Mouse (Mus musculus) ES-E14 (cell line): ENCODE measurements around the gene Higd1a. TPM values are rescaled to one million over a fixed set of nuclear protein-coding genes. Genes with fewer than 3 reads are reported as not detected.

Experiments used
- DNase-seq: peaks from one replicate; pipeline ENCODE4 v3.0.0-alpha.2; 2013; ENCODE audit warnings: low read depth, low spot score
- H3K27ac ChIP-seq: 2 replicates; pipeline ENCODE4 v1.5.1; 2012; ENCODE audit warnings: low read depth, mild to moderate bottlenecking, low read length, moderate library complexity, mixed read lengths; ENCODE audit not compliant: poor library complexity, insufficient read depth, severe bottlenecking
- H3K36me3 ChIP-seq: 2 replicates; pipeline ENCODE4 v1.6.1; 2012; ENCODE audit warnings: mild to moderate bottlenecking, low read length, moderate library complexity, mixed read lengths; ENCODE audit not compliant: control insufficient read depth, poor library complexity, insufficient read depth, severe bottlenecking
- H3K4me1 ChIP-seq, 2 experiments: fragments of 150-350 bp in 1 of 2; sonication (generic) in 1 of 2; 2 replicates each; pipeline ENCODE4 v1.6.1; 2012; ENCODE audit warnings: low read length in 2 of 2, mild to moderate bottlenecking in 1 of 2, mixed read lengths in 1 of 2; ENCODE audit not compliant: control insufficient read depth in 2 of 2, insufficient read depth in 2 of 2, poor library complexity in 1 of 2
- H3K4me3 ChIP-seq, 2 experiments: fragments of 150-350 bp in 1 of 2; sonication (generic) in 1 of 2; 2 replicates each; pipeline ENCODE4 v1.5.1; 2012; ENCODE audit warnings: low read length in 2 of 2, low read depth in 1 of 2, mild to moderate bottlenecking in 1 of 2, mixed read lengths in 1 of 2; ENCODE audit not compliant: insufficient read depth in 1 of 2, poor library complexity in 1 of 2, severe bottlenecking in 1 of 2
- H3K9ac ChIP-seq: 2 replicates; pipeline ENCODE4 v1.6.1; 2012; ENCODE audit warnings: low read depth, mild to moderate bottlenecking, low read length, mixed read lengths; ENCODE audit not compliant: poor library complexity, insufficient read depth, severe bottlenecking
- H3K9me3 ChIP-seq: fragments of 150-350 bp; sonication (generic); 2 replicates; pipeline ENCODE4 v1.6.1; 2012; ENCODE audit warnings: low read depth, mild to moderate bottlenecking, low read length; ENCODE audit not compliant: control insufficient read depth, insufficient read depth
- CHD2 ChIP-seq: IDR thresholded peaks from 2 replicates; pipeline ENCODE4 v1.6.1; 2014; ENCODE audit warnings: mild to moderate bottlenecking, low read depth, low read length, inconsistent platforms
- HCFC1 ChIP-seq: IDR thresholded peaks from 2 replicates; pipeline ENCODE4 v1.6.1; 2012; ENCODE audit warnings: low read length, inconsistent platforms, borderline replicate concordance; ENCODE audit not compliant: insufficient read depth
- MAFK ChIP-seq: IDR thresholded peaks from 2 replicates; pipeline ENCODE4 v1.6.1; 2014; ENCODE audit warnings: mild to moderate bottlenecking, low read depth, low read length, inconsistent platforms; ENCODE audit not compliant: insufficient read depth
- ZC3H11A ChIP-seq: IDR thresholded peaks from 2 replicates; pipeline ENCODE4 v1.6.1; 2012; ENCODE audit warnings: low read depth, mild to moderate bottlenecking, inconsistent platforms, low read length, borderline replicate concordance
- ZNF384 ChIP-seq: IDR thresholded peaks from 2 replicates; pipeline ENCODE4 v1.6.1; 2012; ENCODE audit warnings: low read depth, low read length, inconsistent platforms
- in situ Hi-C, 2 experiments: fragments of 600-800 bp; cut with MboI; formaldehyde crosslinking; loops; one replicate each; pipeline ENCODE4 v1.15.1; 2025; ENCODE audit warnings: low sequenced_read_pairs in 2 of 2, inconsistent platforms in 1 of 2; ENCODE audit not compliant: unreplicated experiment in 2 of 2
- total RNA-seq: library from RNA; depleted of rRNA; stranded (reverse); fragments of 300-350 nt; gene quantifications from 2 replicates; pipeline ENCODE4 v1.2.3, GENCODE M21; 2012

The Higd1a gene
- total RNA-seq, 1 experiment = 81.2 TPM

GRCm38 (mm10) chr9:121882015-121882457 lies 23.9 kb upstream of the Higd1a start:
- in situ Hi-C loops = no loop called here
- Histone ChIP-seq H3K4me1 (no peaks in the 10 kb centered on the region), H3K27ac (no peak overlapping the region), H3K36me3 (no peaks in the 10 kb centered on the region), H3K9ac (no peak overlapping the region), H3K4me3 (no peak overlapping the region), H3K9me3 (no peaks in the 10 kb centered on the region)
- TF ChIP-seq CHD2 = no peak
- no peak for DNase-seq

- Histone ChIP-seq H3K36me3 (no peaks in the 10 kb centered on the region), H3K9me3 (no peaks in the 10 kb centered on the region), H3K9ac (no peak overlapping the region), H3K4me3 (no peak overlapping the region), H3K27ac (no peak overlapping the region), H3K4me1 (no peaks in the 10 kb centered on the region)
- DNase-seq = no peak
- in situ Hi-C loops = no loop called here
- TF ChIP-seq MAFK (no peak), HCFC1 (no peak), ZNF384 (no peak), ZC3H11A (no peak), CHD2 (no peak)
Measured at GRCm38 (mm10) chr9:121881301-121881700, 23.1 kb upstream of the Higd1a start.

GRCm38 (mm10) chr9:121880840-121881239 lies 22.7 kb upstream of the Higd1a start:
- H3K4me1 ChIP-seq = no peaks in the 10 kb centered on the region
- H3K36me3 ChIP-seq = no peaks in the 10 kb centered on the region
- in situ Hi-C loops = no loop called here
- no peak overlapping the region for H3K9ac ChIP-seq
- H3K27ac ChIP-seq = no peak overlapping the region
- TF ChIP-seq ZC3H11A (0 out of 2 replicates have a peak, but pooled peaks have one; percentile 9), HCFC1 (no peak)
- H3K4me3 ChIP-seq = no peak overlapping the region
- no peaks in the 10 kb centered on the region for H3K9me3 ChIP-seq
- DNase-seq = peak; percentile 75

- no peak overlapping the region for H3K27ac ChIP-seq
- H3K4me3 ChIP-seq = no peak overlapping the region
- no peaks in the 10 kb centered on the region for H3K9me3 ChIP-seq
- H3K9ac ChIP-seq = no peak overlapping the region
- TF ChIP-seq ZC3H11A (peak; percentile 15; the same call in 1 of the 2 replicates), ZNF384 (no peak)
- peak; percentile 44 for DNase-seq
- H3K36me3 ChIP-seq = no peaks in the 10 kb centered on the region
- in situ Hi-C loops = no loop called here
- no peaks in the 10 kb centered on the region for H3K4me1 ChIP-seq
Measured at GRCm38 (mm10) chr9:121877052-121877740, 19.0 kb upstream of the Higd1a start.

- no peak for DNase-seq
- no peaks in the 10 kb centered on the region for H3K36me3 ChIP-seq
- H3K4me1 ChIP-seq = no peaks in the 10 kb centered on the region
- no peak overlapping the region for H3K4me3 ChIP-seq
- TF ChIP-seq ZNF384 (no peak), HCFC1 (no peak), MAFK (no peak), CHD2 (no peak), ZC3H11A (no peak)
- H3K9ac ChIP-seq = no peak overlapping the region
- H3K9me3 ChIP-seq = no peaks in the 10 kb centered on the region
- no peak overlapping the region for H3K27ac ChIP-seq
- in situ Hi-C loops = no loop called here
Measured at GRCm38 (mm10) chr9:121873578-121873977, 15.4 kb upstream of the Higd1a start.
